Mouse (Mus musculus) intestine, embryonic 14.5 days (tissue): ENCODE results near the gene Rap1gap2. TPM values are rescaled to one million over a fixed set of nuclear protein-coding genes. Genes with fewer than 3 reads are reported as not detected.
A peak's percentile ranks its signal among the peaks of the same experiment; 100 is the strongest.

ENCODE experiments used
- ATAC-seq: fragments of 200-750 bp; cut with Nextera tagmentation; replicated peaks from 2 replicates; pipeline ENCODE4 v1.8.0; 2017; ENCODE audit warnings: low read depth, moderate number of reproducible peaks, moderate TSS enrichment, moderate library complexity; ENCODE audit not compliant: low FRiP score, low TSS enrichment
- DNase-seq: peaks from one replicate; pipeline ENCODE4 v3.0.0-alpha.2; 2018; ENCODE audit warnings: low spot score
- H3K27ac ChIP-seq: fragments of 300-500 bp; sonication (generic); 2 replicates; pipeline ENCODE4 v1.5.1; 2014; ENCODE audit warnings: low read depth, mild to moderate bottlenecking, control low read depth
- H3K27me3 ChIP-seq: fragments of 300-500 bp; sonication (generic); replicated peaks from 2 replicates; pipeline ENCODE4 v1.6.1; 2014; ENCODE audit warnings: low read length, control low read depth; ENCODE audit not compliant: control insufficient read depth, insufficient read depth
- H3K36me3 ChIP-seq: fragments of 300-500 bp; sonication (generic); 2 replicates; pipeline ENCODE4 v1.6.1; 2014; ENCODE audit warnings: low read length, control low read depth; ENCODE audit not compliant: control insufficient read depth, insufficient read depth
- H3K4me1 ChIP-seq: fragments of 300-500 bp; sonication (generic); replicated peaks from 2 replicates; pipeline ENCODE4 v1.6.1; 2014; ENCODE audit warnings: low read length, control low read depth, mixed read lengths; ENCODE audit not compliant: control insufficient read depth, insufficient read depth
- H3K4me2 ChIP-seq: fragments of 300-500 bp; sonication (generic); 2 replicates; pipeline ENCODE4 v1.6.1; 2014; ENCODE audit warnings: low read length
- H3K4me3 ChIP-seq: fragments of 300-500 bp; sonication (generic); 2 replicates; pipeline ENCODE4 v1.5.1; 2014; ENCODE audit warnings: low read depth, low read length, control low read depth, mixed read lengths
- H3K9ac ChIP-seq: fragments of 300-500 bp; sonication (generic); 2 replicates; pipeline ENCODE4 v1.6.1; 2014; ENCODE audit warnings: mild to moderate bottlenecking, low read length
- H3K9me3 ChIP-seq: fragments of 300-500 bp; sonication (generic); 2 replicates; pipeline ENCODE4 v1.6.1; 2016; ENCODE audit warnings: low read length, control low read depth; ENCODE audit not compliant: control insufficient read depth
- WGBS: fragments of 180-500 bp; shearing (Covaris S2); extraction: QIAGEN DNeasy Blood & Tissue Kit; methylation state at CpG from one replicate; pipeline ENCODE4 v1.1.7; 2014; 5-methylcytosine and 5-hydroxymethylcytosine counted together
- polyA plus RNA-seq: library from polyadenylated mRNA; unstranded; fragments of >200 nt; fragmentation: Nextera tagmentation; extraction: Ambion mirVana; gene quantifications from 2 replicates; pipeline ENCODE4 v1.2.1, GENCODE M21; 2014

Rap1gap2 gene
- polyA plus RNA-seq, 1 experiment from 2014 or later: 11.6 TPM

DNA sequence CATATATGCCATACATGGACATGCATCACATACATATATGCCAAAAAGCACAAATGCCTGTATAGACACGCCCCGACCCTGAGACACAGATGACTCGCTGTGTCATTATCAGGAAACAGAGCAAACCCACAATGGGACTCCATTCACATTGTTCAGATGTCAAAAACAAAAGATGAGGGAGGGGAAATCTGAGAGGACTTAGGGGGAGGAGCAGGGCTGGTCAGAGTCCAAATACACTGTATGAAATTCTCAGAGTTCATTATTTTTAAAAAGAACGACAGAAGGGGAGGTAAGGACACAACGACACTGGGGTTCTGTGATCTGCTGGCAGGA lies 166.8 kb downstream of the Rap1gap2 start:
- Histone ChIP-seq H3K4me1 (0 out of 2 replicates have a peak, but pooled peaks cover under 1% of the 10 kb centered on the region), H3K9me3 (peaks cover 6% of the 10 kb centered on the region; the same call in 1 of the 2 replicates), H3K4me2 (no peak overlapping the region), H3K9ac (no peak overlapping the region), H3K4me3 (no peak overlapping the region), H3K27me3 (no peaks in the 10 kb centered on the region), H3K27ac (no peak overlapping the region), H3K36me3 (no peaks in the 10 kb centered on the region)
- 79% methylated on average over 5 of the region's 5 CpGs for WGBS
- DNase-seq: no peak
- no peak for ATAC-seq

DNA sequence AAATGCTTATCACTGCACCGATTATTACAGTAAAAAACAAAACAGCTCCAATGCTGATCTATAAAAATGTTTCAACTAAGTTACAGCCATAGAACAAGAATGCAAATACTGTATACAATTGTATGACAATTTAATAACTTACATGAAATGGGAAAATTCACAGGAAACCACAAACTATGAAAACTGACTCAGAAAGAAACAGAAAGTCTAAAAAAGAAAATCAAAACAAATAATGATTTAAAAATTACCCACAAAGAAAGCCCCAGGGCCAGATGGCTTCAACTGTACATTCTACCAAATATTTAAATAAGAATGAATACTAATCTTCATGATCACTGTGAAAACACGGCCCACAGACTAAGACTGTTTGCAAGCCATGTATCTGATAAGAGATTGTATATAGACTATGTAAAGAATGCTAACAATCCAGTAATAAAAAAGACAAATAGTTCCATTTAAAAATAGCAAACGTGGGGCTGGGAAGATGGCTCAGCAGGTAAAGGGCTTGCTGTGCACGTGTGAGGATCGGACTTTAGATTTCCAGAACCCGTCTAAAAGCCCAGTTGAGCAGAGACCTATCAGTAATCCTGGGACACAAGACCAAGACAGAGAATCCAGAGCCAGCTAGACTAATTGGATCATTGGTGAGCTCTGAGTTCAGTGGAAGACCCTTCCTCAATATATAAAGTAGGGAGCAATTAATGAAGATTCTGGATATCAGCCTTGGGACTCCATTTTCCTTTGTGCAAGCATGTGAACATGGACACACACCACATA lies 167.4 kb downstream of the Rap1gap2 start:
- Histone ChIP-seq H3K9me3 (peaks cover 6% of the 10 kb centered on the region; the same call in 1 of the 2 replicates), H3K36me3 (no peaks in the 10 kb centered on the region), H3K9ac (no peak overlapping the region), H3K4me2 (no peak overlapping the region), H3K4me3 (no peak overlapping the region), H3K4me1 (0 out of 2 replicates have a peak, but pooled peaks cover 2% of the 10 kb centered on the region), H3K27ac (no peak overlapping the region), H3K27me3 (no peaks in the 10 kb centered on the region)
- WGBS: 48% methylated on average over 6 of the region's 6 CpGs
- DNase-seq (no peak), ATAC-seq (no peak)

DNA sequence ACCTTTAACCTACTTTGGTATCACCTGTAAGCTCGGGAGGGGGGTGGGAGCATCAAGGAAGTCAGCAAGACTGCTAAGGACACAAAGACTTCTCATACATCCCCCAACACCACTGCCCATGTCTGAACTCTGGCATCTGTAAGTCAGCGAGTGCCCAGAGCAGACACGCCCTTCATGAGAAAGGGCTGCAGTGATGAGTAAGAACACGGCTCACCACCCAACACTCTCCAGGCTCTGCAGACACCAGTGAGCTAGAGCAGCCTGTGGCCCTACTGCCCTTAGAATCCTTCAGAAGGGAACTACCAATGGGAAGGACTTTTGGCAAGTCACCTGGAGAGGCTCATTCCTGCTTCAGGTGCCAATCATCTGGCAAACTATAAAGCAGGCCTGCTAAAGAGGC lies 168.3 kb downstream of the Rap1gap2 start:
- 72% methylated on average over 4 of the region's 4 CpGs for WGBS
- Histone ChIP-seq H3K27ac (no peak overlapping the region), H3K9me3 (peaks cover 6% of the 10 kb centered on the region; the same call in 1 of the 2 replicates), H3K36me3 (no peaks in the 10 kb centered on the region), H3K4me3 (no peak overlapping the region), H3K9ac (no peak overlapping the region), H3K27me3 (no peaks in the 10 kb centered on the region), H3K4me1 (0 out of 2 replicates have a peak, but pooled peaks cover 2% of the 10 kb centered on the region), H3K4me2 (no peak overlapping the region)
- ATAC-seq (no peak), DNase-seq (no peak)

DNA sequence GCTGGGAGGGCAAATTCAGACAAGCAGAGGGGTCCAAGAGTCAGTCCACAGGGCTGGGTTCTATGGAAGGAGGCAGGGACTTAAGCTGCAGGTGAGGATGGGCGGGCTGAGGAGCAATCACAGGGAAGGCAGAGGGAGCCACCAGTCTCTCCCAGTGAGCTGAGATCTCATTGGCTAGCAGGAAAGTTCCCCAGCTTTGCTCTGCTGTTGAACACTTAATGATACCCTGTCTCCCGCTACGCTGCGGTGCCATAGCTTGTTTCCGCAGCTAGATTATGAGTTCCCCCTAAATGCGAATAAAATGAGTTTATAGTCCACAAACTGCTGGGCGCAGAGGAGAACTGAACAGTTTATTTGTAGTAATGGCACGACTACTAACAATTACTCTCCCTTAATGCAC lies 170.6 kb downstream of the Rap1gap2 start:
- H3K27ac ChIP-seq: no peak overlapping the region
- peaks cover 5% of the 10 kb centered on the region; the same call in 1 of the 2 replicates for H3K9me3 ChIP-seq
- 76% methylated on average over 8 of the region's 8 CpGs for WGBS
- no peak overlapping the region for H3K9ac ChIP-seq
- no peak overlapping the region for H3K4me2 ChIP-seq
- ATAC-seq (no peak), DNase-seq (no peak)
- H3K4me1 ChIP-seq: 0 out of 2 replicates have a peak, but pooled peaks cover 2% of the 10 kb centered on the region
- H3K4me3 ChIP-seq: no peak overlapping the region
- no peaks in the 10 kb centered on the region for H3K27me3 ChIP-seq
- H3K36me3 ChIP-seq: no peaks in the 10 kb centered on the region

DNA sequence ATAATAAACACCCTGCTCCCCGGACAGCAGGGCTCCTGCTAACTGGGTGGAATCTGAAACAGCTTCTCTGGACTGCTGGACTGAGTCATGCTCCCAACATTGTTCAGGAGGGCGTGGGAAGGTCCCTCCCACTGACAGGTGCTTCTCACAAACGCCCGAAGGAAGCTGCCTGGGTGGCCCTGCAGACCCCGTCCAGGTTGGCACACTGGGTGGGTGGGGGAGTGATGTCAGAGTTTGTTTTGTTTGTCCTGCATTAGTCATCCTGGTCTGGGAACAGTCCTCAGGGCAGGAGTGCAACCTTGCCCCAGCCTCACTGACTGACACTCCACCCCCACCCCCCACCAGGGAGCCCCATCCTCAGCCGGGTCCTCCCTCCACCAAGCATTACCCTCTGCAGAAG lies 171.5 kb downstream of the Rap1gap2 start:
- Histone ChIP-seq H3K4me1 (0 out of 2 replicates have a peak, but pooled peaks cover 2% of the 10 kb centered on the region), H3K4me3 (no peak overlapping the region), H3K27me3 (no peaks in the 10 kb centered on the region), H3K27ac (no peak overlapping the region), H3K9me3 (no peaks in the 10 kb centered on the region), H3K4me2 (no peak overlapping the region), H3K36me3 (no peaks in the 10 kb centered on the region), H3K9ac (no peak overlapping the region)
- DNase-seq: no peak
- ATAC-seq: peak; percentile 63
- 22% methylated on average over 6 of the region's 6 CpGs for WGBS

DNA sequence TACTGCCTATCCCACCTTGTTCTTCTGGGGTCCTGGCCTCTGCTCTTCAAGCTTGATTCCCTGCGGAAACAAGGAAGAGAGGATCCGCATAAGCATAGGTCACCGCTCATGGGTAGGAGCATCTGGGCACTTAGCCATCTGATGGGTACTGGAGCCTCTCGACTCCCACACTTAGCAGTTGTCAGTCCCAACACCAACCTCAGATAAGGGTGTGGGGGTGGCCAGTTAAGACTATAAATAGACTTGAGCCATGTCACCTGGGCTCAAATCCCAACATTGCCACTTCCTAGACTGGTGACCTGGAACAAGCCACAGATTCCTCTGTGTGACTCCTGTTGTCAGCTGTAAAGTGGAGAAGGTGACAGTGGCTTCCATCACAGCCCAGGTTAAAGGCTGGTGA lies 172.5 kb downstream of the Rap1gap2 start:
- 86% methylated on average over 4 of the region's 4 CpGs for WGBS
- Histone ChIP-seq H3K36me3 (no peaks in the 10 kb centered on the region), H3K4me1 (0 out of 2 replicates have a peak, but pooled peaks cover 2% of the 10 kb centered on the region), H3K27ac (no peak overlapping the region), H3K9ac (no peak overlapping the region), H3K27me3 (no peaks in the 10 kb centered on the region), H3K4me3 (no peak overlapping the region), H3K4me2 (no peak overlapping the region), H3K9me3 (no peaks in the 10 kb centered on the region)
- DNase-seq: no peak
- ATAC-seq: no peak

DNA sequence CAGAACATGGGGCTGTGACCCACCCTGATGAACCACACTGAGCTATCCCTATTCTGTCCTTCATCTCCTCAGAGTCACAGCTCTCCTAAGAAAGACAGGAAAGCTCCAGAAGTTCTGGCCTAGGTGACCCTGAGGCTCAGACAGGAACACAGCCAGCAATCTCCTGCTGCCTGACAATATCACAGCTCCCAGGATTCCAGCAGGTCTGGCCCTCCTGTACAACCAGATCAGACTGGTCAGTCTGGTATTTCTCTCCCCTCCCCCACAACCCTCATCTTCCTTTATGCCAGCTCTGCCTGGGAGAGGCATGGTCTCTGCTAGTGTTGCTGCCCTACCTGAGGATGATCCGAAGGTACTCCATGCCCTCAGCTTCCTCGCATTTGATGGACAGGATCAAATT lies 175.3 kb downstream of the Rap1gap2 start:
- Histone ChIP-seq H3K9me3 (no peaks in the 10 kb centered on the region), H3K9ac (no peak overlapping the region), H3K4me3 (no peak overlapping the region), H3K4me1 (0 out of 2 replicates have a peak, but pooled peaks cover 2% of the 10 kb centered on the region), H3K27ac (no peak overlapping the region), H3K4me2 (no peak overlapping the region), H3K27me3 (no peaks in the 10 kb centered on the region), H3K36me3 (no peaks in the 10 kb centered on the region)
- no peak for DNase-seq
- ATAC-seq: no peak
- 78% methylated on average over 2 of the region's 2 CpGs for WGBS

DNA sequence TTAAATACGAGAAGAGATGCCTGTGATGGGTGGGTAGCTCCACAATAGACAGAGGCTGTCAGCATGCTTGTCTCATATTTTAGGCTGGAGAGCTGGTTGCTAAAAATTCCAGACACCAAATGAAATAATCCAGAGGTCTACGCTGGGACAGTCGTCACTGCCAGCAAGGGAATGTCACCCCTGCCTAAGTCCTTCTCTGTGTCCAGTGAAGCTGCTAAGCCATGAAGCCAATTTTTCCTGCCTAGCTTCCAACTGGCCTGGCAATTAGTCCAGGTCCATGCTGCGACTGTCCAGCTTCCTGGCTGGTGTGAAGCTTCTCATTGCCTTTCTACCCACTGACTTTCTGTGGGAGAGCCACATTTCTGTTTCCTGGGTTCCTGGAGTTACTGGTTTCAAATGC lies 177.7 kb downstream of the Rap1gap2 start:
- no peak for ATAC-seq
- no peak for DNase-seq

More for the DNA sequence above, 177.7 kb downstream of the Rap1gap2 start:
- Histone ChIP-seq H3K4me1 (no peaks in the 10 kb centered on the region), H3K4me2 (no peak overlapping the region), H3K27ac (no peak overlapping the region), H3K9me3 (no peaks in the 10 kb centered on the region), H3K36me3 (no peaks in the 10 kb centered on the region), H3K27me3 (no peaks in the 10 kb centered on the region), H3K9ac (no peak overlapping the region), H3K4me3 (no peak overlapping the region)
- 83% methylated on average over 4 of the region's 4 CpGs for WGBS
